Mouse (Mus musculus) cortical plate, adult 2 months (tissue): ENCODE measurements around the gene Rfk.

Experiments used
- CTCF ChIP-seq: fragments of 200-500 bp; IDR thresholded peaks from 2 replicates; pipeline ENCODE4 v1.5.1; 2011; ENCODE audit warnings: mild to moderate bottlenecking, control low read depth, low read length; ENCODE audit not compliant: insufficient read depth; ENCODE audit errors: extremely low read depth
- POLR2A ChIP-seq: fragments of 200-500 bp; IDR thresholded peaks from 2 replicates; pipeline ENCODE4 v1.6.1; 2011; ENCODE audit warnings: mild to moderate bottlenecking, low read length, control low read depth; ENCODE audit not compliant: insufficient read depth; ENCODE audit errors: extremely low read depth

- TF ChIP-seq CTCF (no peak), POLR2A (no peak)
These were observed 15.5 kb downstream of the Rfk start for GRCm38 (mm10) chr19:17409351-17409750.
